Mouse (Mus musculus): ENCODE measurements at regions not wholly inside any gene's neighbourhood (a gene's known extent, or its start where the extent isn't known, plus 50 kb on each side); places are given as distances from the start of the nearest gene placed in this dataset.
A peak's percentile ranks its signal among the peaks of the same experiment; 100 is the strongest.

GRCm38 (mm10) chr16:72152920-72153319 lies 155.2 kb upstream of the Robo1 start:
- DNase-seq: no peak

GRCm38 (mm10) chr16:72157913-72158312 lies 150.2 kb upstream of the Robo1 start:
- no peak for DNase-seq

- DNase-seq: no peak
These were observed 148.7 kb upstream of the Robo1 start for GRCm38 (mm10) chr16:72159411-72159810.

- no peak for DNase-seq
These were observed 132.4 kb upstream of the Robo1 start for GRCm38 (mm10) chr16:72175727-72176126.

GRCm38 (mm10) chr16:72194320-72194719 lies 113.8 kb upstream of the Robo1 start:
- no peak for DNase-seq

GRCm38 (mm10) chr16:72215360-72216013 lies 92.6 kb upstream of the Robo1 start:
- peak; percentile 80 to 81 for DNase-seq

GRCm38 (mm10) chr16:72218021-72218420 lies 90.1 kb upstream of the Robo1 start:
- no peak for DNase-seq

- DNase-seq: peak; percentile 3 to 4
These were observed 86.1 kb upstream of the Robo1 start for GRCm38 (mm10) chr16:72221912-72222502.

GRCm38 (mm10) chr16:72223860-72224259 lies 84.2 kb upstream of the Robo1 start:
- DNase-seq: no peak

GRCm38 (mm10) chr16:72225157-72225880 lies 82.8 kb upstream of the Robo1 start:
- DNase-seq: no peak

- DNase-seq: no peak
These were observed 73.7 kb upstream of the Robo1 start for GRCm38 (mm10) chr16:72234366-72234765.

GRCm38 (mm10) chr16:72239631-72240030 lies 68.5 kb upstream of the Robo1 start:
- no peak for DNase-seq

GRCm38 (mm10) chr16:72256388-72256787 lies 51.7 kb upstream of the Robo1 start:
- no peak for DNase-seq

Measured in kidney, postnatal 4 days (tissue).